Mouse (Mus musculus) heart, embryonic 12.5 days (tissue): ENCODE measurements around the gene Cdk5rap3. TPM values are rescaled to one million over a fixed set of nuclear protein-coding genes. Genes with fewer than 3 reads are reported as not detected.

Source experiments
- ATAC-seq: fragments of 200-750 bp; cut with Nextera tagmentation; 2 replicates; pipeline ENCODE4 v1.8.0; 2017; ENCODE audit warnings: moderate TSS enrichment, moderate library complexity; ENCODE audit not compliant: insufficient number of reproducible peaks, low FRiP score
- H3K27ac ChIP-seq: fragments of 300-500 bp; sonication (generic); 2 replicates; pipeline ENCODE4 v1.5.1; 2016; ENCODE audit warnings: mild to moderate bottlenecking, moderate library complexity; ENCODE audit not compliant: poor library complexity, severe bottlenecking
- H3K27me3 ChIP-seq: fragments of 300-500 bp; sonication (generic); replicated peaks from 2 replicates; pipeline ENCODE4 v1.6.1; 2016; ENCODE audit warnings: mild to moderate bottlenecking, moderate library complexity
- H3K36me3 ChIP-seq: fragments of 300-500 bp; sonication (generic); 2 replicates; pipeline ENCODE4 v1.6.1; 2016; ENCODE audit warnings: mild to moderate bottlenecking, moderate library complexity
- H3K4me1 ChIP-seq: fragments of 300-500 bp; sonication (generic); replicated peaks from 2 replicates; pipeline ENCODE4 v1.6.1; 2016; ENCODE audit warnings: mild to moderate bottlenecking
- H3K4me2 ChIP-seq: fragments of 300-500 bp; sonication (generic); 2 replicates; pipeline ENCODE4 v1.6.1; 2016; ENCODE audit warnings: mild to moderate bottlenecking, moderate library complexity
- H3K4me3 ChIP-seq: fragments of 300-500 bp; sonication (generic); 2 replicates; pipeline ENCODE4 v1.5.1; 2016; ENCODE audit warnings: mild to moderate bottlenecking
- H3K9ac ChIP-seq: fragments of 300-500 bp; sonication (generic); 2 replicates; pipeline ENCODE4 v1.6.1; 2016; ENCODE audit warnings: mild to moderate bottlenecking, moderate library complexity
- H3K9me3 ChIP-seq: fragments of 300-500 bp; sonication (generic); replicated peaks from 2 replicates; pipeline ENCODE4 v1.6.1; 2016; ENCODE audit warnings: mild to moderate bottlenecking, moderate library complexity
- WGBS: fragments of 180-500 bp; shearing (Covaris S2); methylation state at CpG from one replicate; pipeline ENCODE4 v1.1.7; 2016; 5-methylcytosine and 5-hydroxymethylcytosine counted together
- polyA plus RNA-seq: library from polyadenylated mRNA; unstranded; fragments of >200 nt; fragmentation: Nextera tagmentation; extraction: Ambion mirVana; gene quantifications from 2 replicates; pipeline ENCODE4 v1.2.1, GENCODE M21; 2016

Cdk5rap3 gene
- polyA plus RNA-seq, 1 experiment from 2014 or later = 52.3 TPM

DNA sequence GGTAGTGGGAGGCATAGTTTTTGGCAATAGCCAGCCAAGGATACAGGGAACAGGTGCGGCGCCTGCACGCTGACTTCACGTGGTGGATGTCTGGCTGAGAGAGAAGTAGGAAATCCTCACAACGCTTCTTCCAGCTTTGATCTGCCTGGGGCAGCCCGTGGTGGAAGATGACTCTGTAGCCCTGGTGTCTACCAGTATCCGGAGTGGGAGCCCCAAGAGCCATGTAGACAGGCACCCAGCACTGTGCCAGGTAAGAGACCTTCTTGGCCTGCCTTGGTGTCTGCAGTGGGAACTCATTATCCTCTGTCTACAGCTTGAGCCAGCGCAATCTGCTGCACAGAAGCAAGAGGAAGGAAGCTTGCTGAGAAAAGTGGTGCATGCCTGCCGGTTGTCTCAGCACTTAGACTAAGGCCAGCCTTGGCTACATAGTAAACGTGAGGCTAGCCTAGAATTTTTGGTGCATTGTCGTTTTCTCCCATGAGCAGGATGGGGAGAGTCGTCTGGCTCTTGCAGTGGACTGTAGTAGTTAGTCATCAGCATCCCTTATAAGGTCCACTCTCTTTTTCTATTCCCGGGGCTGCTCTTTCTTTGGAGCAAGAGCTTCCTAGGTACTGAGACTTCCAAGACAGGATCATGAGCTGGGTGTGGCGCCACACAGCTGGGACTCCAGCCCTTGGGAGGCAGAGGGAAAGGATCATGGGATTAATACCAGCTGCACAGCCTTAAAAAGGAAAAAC, 28.7 kb upstream of the Cdk5rap3 start:
- ATAC-seq = no peak
- Histone ChIP-seq H3K36me3 (peaks cover 7% of the 10 kb centered on the region; the same call in 1 of the 2 replicates), H3K9me3 (no peaks in the 10 kb centered on the region), H3K4me1 (peaks cover 15% of the 10 kb centered on the region; the same call in 1 of the 2 replicates), H3K27me3 (no peaks in the 10 kb centered on the region), H3K9ac (0 out of 2 replicates have a peak overlapping the region, but pooled peaks have one; percentile 75), H3K4me2 (peak overlapping the region; percentile 93), H3K4me3 (peak overlapping the region; percentile 60), H3K27ac (no peak overlapping the region)
- WGBS = 76% methylated on average over 14 of the region's 14 CpGs

DNA sequence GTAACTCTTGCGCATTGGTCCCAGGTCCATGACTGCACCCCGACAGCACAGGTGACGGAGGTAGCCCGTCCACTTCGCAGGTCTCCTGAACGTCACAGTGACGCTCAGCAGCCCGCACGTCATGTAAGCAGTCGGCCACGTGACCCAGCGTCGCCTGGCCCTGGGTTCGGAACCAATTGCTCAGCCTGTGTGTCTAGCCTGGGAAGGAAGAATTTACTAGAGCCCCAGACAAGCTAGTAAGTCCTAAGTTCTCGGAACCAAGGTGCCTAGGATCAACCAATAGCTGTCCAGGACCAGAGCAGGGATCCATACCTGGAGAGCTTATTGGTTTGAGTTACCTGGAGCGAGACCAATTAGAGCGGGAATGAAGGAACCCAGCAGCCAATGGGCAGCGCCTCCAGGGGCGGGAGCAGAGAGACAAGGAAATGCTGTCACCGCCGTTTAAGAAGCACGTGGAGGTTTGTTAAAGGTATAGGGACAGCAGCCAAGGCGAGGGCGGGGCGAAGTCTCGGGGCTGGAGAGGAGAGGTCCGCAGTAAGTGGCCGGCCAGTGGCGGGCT, 27.5 kb upstream of the Cdk5rap3 start, which contains the start of gene Pnpo:
Pnpo (minus strand) TSS at position 241 of the 559 bp plus-strand sequence.
- H3K9me3 ChIP-seq = no peaks in the 10 kb centered on the region
- no peaks in the 10 kb centered on the region for H3K27me3 ChIP-seq
- H3K4me1 ChIP-seq = peaks cover 15% of the 10 kb centered on the region; the same call in 1 of the 2 replicates
- H3K4me3 ChIP-seq = peak within 1 kb of the TSS; percentile 60
- peaks cover 7% of the 10 kb centered on the region; the same call in 1 of the 2 replicates for H3K36me3 ChIP-seq
- under 1% methylated on average over 29 of the region's 29 CpGs for WGBS
- H3K27ac ChIP-seq = no peak within 1 kb of the TSS
- H3K9ac ChIP-seq = peak within 1 kb of the TSS; percentile 75
- peak; percentile 94 for ATAC-seq
- H3K4me2 ChIP-seq = peak within 1 kb of the TSS; percentile 93

DNA sequence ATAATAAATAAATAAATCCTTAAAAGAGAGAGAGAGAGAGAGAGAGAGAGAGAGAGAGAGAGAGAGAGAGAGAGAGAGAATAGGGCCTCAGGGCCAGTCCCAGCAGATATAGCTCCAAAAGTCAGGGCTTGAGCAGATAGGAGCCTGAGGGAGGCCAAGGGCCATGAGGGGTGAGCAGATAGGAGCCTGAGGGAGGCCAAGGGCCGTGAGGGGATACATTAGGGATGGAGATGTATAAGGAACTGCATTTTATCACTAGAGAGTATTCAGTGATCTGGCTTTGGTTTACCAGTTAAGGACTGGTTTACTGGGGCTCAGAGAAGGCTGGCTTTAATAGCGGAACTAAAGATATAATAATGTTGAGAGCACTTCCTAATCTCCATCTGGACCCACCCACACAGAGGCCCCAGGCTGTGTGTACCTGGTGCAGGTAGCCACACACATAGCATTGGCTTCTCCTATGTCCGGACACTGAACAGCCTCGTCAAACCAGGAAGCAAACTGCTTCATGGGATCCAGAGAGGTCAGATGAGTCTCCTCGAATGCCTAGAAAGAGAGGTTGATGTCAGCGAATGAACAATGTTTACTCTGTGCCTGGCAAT, 25.8 kb upstream of the Cdk5rap3 start:
- ATAC-seq = no peak
- 71% methylated on average over 6 of the region's 6 CpGs for WGBS
- Histone ChIP-seq H3K36me3 (peaks cover 7% of the 10 kb centered on the region; the same call in 1 of the 2 replicates), H3K9me3 (no peaks in the 10 kb centered on the region), H3K4me1 (peaks cover 15% of the 10 kb centered on the region; the same call in 1 of the 2 replicates), H3K27ac (no peak overlapping the region), H3K27me3 (no peaks in the 10 kb centered on the region), H3K4me2 (peak overlapping the region; percentile 25), H3K4me3 (0 out of 2 replicates have a peak overlapping the region, but pooled peaks have one; percentile 6), H3K9ac (no peak overlapping the region)

DNA sequence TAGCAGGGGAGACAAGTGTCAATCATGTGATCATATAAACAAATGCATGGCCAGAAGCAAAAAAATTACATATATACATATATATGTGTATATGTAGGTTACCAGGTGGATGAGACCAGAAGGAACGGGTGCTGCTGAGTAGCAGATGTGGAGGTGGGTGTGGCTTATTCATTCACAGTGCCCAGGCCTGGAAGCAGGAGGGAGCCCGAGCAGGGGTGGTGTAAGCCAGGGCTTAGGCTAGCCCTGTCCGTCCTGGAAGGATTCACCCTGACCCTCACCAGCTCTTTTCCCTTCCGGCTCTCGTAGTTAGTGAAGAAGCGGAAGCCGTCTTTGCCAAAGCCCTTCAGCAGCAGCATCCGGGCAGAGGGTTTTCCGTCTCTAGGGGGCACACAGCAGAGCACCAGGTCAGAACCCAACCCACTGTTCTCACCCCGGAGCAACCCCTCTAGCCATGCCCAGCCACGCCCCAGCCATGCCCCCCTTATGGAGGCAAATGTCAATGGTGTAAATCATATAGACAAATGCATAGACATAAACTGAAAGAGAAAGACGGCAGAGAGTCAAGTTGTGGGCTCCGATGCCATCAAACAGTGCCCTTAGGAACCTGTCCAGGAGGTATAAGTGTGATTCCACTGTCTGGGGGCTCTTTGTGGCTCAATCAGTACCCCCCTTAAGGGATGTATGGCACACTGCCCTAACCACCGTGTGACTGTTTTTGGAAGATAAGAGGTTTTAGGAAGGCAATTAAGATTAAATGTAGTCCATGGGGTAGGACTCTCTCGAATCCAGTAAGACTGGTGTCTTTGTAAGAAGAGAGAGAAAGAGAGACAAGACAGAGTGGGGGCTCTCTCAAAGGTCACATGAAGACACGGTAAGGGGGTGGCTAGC, 24.5 kb upstream of the Cdk5rap3 start:
- Histone ChIP-seq H3K4me2 (peak overlapping the region; percentile 26), H3K9me3 (no peaks in the 10 kb centered on the region), H3K27ac (no peak overlapping the region), H3K27me3 (no peaks in the 10 kb centered on the region), H3K36me3 (peaks cover 7% of the 10 kb centered on the region; the same call in 1 of the 2 replicates), H3K9ac (no peak overlapping the region), H3K4me3 (no peak overlapping the region), H3K4me1 (peaks cover 15% of the 10 kb centered on the region; the same call in 1 of the 2 replicates)
- ATAC-seq = no peak
- WGBS = 68% methylated on average over 16 of the region's 16 CpGs

DNA sequence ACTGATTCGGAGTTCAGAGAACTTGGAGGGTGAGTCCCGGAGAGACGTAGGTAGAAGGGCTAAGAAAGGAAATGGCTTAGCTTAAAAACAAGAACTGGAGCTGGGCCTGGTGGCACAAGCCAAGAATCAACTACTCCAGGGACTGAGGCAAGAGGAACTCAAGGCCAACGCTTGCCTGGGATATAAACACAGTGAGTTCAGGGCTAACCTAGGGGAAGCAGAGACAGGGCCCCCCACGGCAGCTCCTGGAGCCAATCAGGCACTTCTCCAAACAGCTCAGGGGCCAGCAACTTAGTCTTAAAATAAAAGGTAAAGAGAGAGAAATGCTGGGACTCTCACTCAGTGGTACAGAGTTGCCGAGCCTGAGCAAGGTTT, 22.1 kb upstream of the Cdk5rap3 start:
- no peak for ATAC-seq
- Histone ChIP-seq H3K9ac (no peak overlapping the region), H3K27me3 (no peaks in the 10 kb centered on the region), H3K4me3 (no peak overlapping the region), H3K9me3 (no peaks in the 10 kb centered on the region), H3K4me1 (peaks cover 8% of the 10 kb centered on the region; the same call in 1 of the 2 replicates), H3K27ac (no peak overlapping the region), H3K4me2 (no peak overlapping the region), H3K36me3 (peaks cover 7% of the 10 kb centered on the region; the same call in 1 of the 2 replicates)
- WGBS = 82% methylated on average over 6 of the region's 6 CpGs

DNA sequence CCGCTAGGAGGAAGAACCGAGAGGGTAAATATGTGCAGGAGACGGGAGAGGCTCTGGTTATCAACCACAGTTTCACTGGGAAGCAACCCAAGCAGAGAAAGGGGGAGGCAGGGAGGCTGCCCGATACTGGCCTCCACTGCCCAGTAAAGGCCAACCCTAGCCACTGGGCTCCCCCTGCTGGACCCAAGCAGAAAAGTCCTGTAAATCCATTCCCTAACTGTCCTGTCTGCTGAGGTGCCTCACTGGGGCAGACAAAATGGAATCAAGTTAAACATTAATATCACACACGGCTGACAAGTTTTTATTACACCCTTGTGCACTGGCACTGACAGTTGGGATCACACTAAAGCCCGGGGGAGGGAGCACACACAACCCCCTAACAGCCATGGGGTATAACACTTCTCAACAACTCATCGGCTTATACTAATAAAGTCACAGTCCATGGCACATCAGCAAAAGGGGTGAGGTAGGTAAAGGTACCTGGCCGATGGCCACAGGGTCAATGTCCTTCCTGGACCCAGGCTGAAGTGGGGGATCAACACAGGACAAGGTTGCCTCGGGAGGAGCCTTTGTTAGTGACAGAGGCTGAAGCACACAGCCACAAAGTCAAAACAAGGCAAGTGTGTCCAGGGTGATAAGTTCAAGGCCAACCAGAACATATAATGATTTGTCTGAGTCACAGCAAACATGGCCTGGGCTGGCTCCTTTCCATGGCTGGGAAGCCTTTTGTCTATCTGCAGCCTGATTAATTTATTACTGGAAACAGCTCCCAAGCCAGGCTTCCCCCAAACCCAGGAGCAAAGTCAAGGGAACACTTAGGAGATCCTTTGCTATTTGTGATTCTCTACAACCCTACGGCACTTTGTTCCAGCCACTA, 21.5 kb upstream of the Cdk5rap3 start:
- no peaks in the 10 kb centered on the region for H3K9me3 ChIP-seq
- H3K36me3 ChIP-seq = peaks cover 7% of the 10 kb centered on the region; the same call in 1 of the 2 replicates
- H3K9ac ChIP-seq = no peak overlapping the region
- ATAC-seq = peak; percentile 68
- H3K4me2 ChIP-seq = no peak overlapping the region
- H3K27ac ChIP-seq = no peak overlapping the region
- H3K4me1 ChIP-seq = peaks cover 6% of the 10 kb centered on the region; the same call in 1 of the 2 replicates
- 50% methylated on average over 10 of the region's 10 CpGs for WGBS
- no peaks in the 10 kb centered on the region for H3K27me3 ChIP-seq
- H3K4me3 ChIP-seq = no peak overlapping the region

DNA sequence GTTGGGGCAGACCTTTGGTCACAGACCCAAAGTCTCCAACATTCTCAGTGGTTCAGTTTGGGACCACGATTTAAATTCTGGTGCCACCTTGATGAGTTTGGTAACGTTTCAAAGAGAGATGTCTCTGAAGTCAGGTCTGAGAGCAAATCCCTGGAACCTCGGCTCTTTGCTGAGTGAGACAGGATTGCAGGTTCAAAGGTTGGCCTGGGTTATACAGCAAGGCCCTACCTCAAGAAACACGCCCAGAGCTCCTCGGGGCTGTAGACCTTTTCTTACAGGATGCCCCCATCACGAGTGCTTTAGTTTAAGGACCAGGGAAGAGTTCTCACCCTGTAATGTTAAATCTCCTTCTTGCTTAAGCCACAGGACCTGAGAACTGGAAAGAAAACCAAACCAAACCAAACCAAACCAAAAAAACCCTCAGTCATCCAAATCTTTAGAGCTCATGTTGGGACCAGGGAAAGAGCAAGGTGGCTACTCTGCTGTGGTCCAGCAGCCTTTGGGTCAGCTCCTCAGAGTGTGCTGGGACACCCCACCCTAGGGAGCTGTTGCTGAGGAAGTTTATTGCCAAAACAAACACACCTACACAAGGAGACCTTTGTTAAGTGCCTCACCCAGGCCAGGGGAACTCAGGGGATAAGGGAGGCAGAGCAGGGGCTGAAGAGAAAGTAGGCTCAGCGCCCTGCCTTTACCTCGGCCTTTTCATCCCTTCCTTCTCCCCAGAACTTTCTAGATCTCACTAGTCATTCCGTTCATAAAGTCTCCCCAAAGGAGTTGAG, 19.8 kb upstream of the Cdk5rap3 start:
- 76% methylated on average over 9 of the region's 9 CpGs for WGBS
- Histone ChIP-seq H3K9me3 (no peaks in the 10 kb centered on the region), H3K4me3 (no peak overlapping the region), H3K4me1 (peaks cover 12% of the 10 kb centered on the region; the same call in 1 of the 2 replicates), H3K36me3 (0 out of 2 replicates have a peak, but pooled peaks cover 3% of the 10 kb centered on the region), H3K27me3 (no peaks in the 10 kb centered on the region), H3K4me2 (no peak overlapping the region), H3K9ac (no peak overlapping the region), H3K27ac (no peak overlapping the region)
- no peak for ATAC-seq

DNA sequence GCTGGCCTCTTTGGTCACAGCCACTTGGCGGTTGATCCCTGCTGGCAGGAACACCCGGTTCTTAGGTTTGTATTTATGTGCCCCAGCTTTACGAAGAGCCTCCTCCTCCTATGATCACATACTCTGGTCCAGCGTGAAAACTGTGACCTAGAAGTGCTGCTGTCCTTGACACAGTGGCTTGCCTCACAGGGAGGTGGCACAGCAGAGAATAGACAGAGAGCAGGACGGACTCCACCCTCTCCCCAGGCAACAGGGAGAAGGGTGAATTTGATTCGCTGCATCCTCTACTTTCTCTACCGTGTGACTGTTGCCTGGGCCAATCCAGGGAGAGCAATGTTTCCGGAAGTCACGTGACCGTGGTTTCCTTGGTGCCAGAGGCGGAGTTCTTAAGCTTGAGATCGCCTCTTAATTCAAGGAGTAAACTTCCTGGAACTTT, 18.6 kb upstream of the Cdk5rap3 start:
- Histone ChIP-seq H3K4me3 (peak overlapping the region; percentile 2; the same call in 1 of the 2 replicates), H3K4me1 (peaks cover 12% of the 10 kb centered on the region; the same call in 1 of the 2 replicates), H3K4me2 (peak overlapping the region; percentile 52), H3K27me3 (peaks cover 7% of the 10 kb centered on the region), H3K9ac (no peak overlapping the region), H3K27ac (peak overlapping the region; percentile 15; the same call in 1 of the 2 replicates), H3K36me3 (no peaks in the 10 kb centered on the region), H3K9me3 (no peaks in the 10 kb centered on the region)
- peak; percentile 94 for ATAC-seq
- WGBS = 21% methylated on average over 12 of the region's 12 CpGs

DNA sequence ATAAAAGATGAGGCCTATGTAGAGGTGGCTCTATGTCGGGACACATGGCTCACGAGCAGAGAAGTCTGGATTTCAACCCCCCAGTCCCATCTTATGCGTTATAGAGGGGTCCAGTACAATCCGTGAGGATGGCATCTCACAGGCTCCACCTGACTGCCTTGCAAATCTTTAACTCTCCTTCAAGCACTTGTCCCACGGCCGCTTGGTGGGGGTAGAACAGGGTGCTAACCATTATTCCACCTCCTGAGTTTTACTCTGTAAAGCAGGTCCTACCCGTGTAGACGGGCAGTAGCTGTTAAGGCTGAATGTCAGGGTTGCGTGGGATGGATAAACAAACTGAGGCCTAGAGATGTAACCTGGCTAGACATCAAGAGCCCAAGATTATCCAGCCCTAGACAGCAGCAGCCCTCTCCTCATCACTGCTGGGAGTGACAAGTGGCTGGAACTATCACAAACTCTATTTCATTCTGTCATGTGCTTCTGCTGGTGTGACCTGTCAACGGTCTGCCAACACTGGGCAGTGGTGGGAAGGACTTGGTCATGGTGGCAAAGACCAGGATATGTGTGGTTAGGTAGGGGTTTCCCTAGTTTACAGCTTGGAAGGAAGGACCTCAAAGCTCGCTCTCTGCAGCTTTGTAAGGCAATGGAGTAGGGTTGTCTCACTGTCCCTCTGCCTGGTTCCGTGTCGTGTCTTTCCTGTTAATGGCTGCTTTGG, 17.4 kb upstream of the Cdk5rap3 start:
- H3K9ac ChIP-seq = no peak overlapping the region
- no peak overlapping the region for H3K27ac ChIP-seq
- H3K4me3 ChIP-seq = no peak overlapping the region
- H3K36me3 ChIP-seq = no peaks in the 10 kb centered on the region
- H3K4me2 ChIP-seq = no peak overlapping the region
- ATAC-seq = no peak
- peaks cover 16% of the 10 kb centered on the region; the same call in 1 of the 2 replicates for H3K4me1 ChIP-seq
- WGBS = 85% methylated on average over 13 of the region's 13 CpGs
- H3K9me3 ChIP-seq = no peaks in the 10 kb centered on the region
- peaks cover 19% of the 10 kb centered on the region for H3K27me3 ChIP-seq
